Mouse (Mus musculus) hindbrain, embryonic 16.5 days (tissue): Measurements from ENCODE around the gene Tanc1. TPM values are rescaled to one million over a fixed set of nuclear protein-coding genes. Genes with fewer than 3 reads are reported as not detected.
A peak's percentile ranks its signal among the peaks of the same experiment; 100 is the strongest.

Source experiments
- ATAC-seq: fragments of 200-750 bp; cut with Nextera tagmentation; 2 replicates; pipeline ENCODE4 v1.8.0; 2017; ENCODE audit warnings: moderate TSS enrichment, moderate library complexity
- H3K27ac ChIP-seq: fragments of 300-500 bp; sonication (generic); 2 replicates; pipeline ENCODE4 v1.5.1; 2014; ENCODE audit warnings: low read depth, mild to moderate bottlenecking, control low read depth, low read length, moderate library complexity
- H3K27me3 ChIP-seq: fragments of 300-500 bp; sonication (generic); replicated peaks from 2 replicates; pipeline ENCODE4 v1.6.1; 2014; ENCODE audit warnings: low read length; ENCODE audit not compliant: control insufficient read depth, insufficient read depth
- H3K36me3 ChIP-seq: fragments of 300-500 bp; sonication (generic); 2 replicates; pipeline ENCODE4 v1.6.1; 2014; ENCODE audit warnings: mild to moderate bottlenecking, low read length, moderate library complexity, mixed read lengths; ENCODE audit not compliant: control insufficient read depth, insufficient read depth
- H3K4me1 ChIP-seq: fragments of 300-500 bp; sonication (generic); 2 replicates; pipeline ENCODE4 v1.6.1; 2014; ENCODE audit warnings: low read depth, low read length; ENCODE audit not compliant: control insufficient read depth, insufficient read depth
- H3K4me2 ChIP-seq: fragments of 300-500 bp; sonication (generic); 2 replicates; pipeline ENCODE4 v1.6.1; 2014; ENCODE audit warnings: mild to moderate bottlenecking, low read length, control low read depth, moderate library complexity
- H3K4me3 ChIP-seq: fragments of 300-500 bp; sonication (generic); 2 replicates; pipeline ENCODE4 v1.5.1; 2014; ENCODE audit warnings: mild to moderate bottlenecking, low read length, control low read depth, moderate library complexity
- H3K9ac ChIP-seq: fragments of 300-500 bp; sonication (generic); 2 replicates; pipeline ENCODE4 v1.6.1; 2014; ENCODE audit warnings: low read depth, mild to moderate bottlenecking, control low read depth, low read length, moderate library complexity
- H3K9me3 ChIP-seq: fragments of 300-500 bp; sonication (generic); 2 replicates; pipeline ENCODE4 v1.6.1; 2014; ENCODE audit warnings: mild to moderate bottlenecking, low read length, moderate library complexity; ENCODE audit not compliant: control insufficient read depth
- WGBS: fragments of 180-500 bp; shearing (Covaris S2); extraction: QIAGEN DNeasy Blood & Tissue Kit; methylation state at CpG from one replicate; pipeline ENCODE4 v1.1.7; 2014; 5-methylcytosine and 5-hydroxymethylcytosine counted together
- polyA plus RNA-seq: library from polyadenylated mRNA; unstranded; fragments of >200 nt; fragmentation: Nextera tagmentation; extraction: Ambion mirVana; gene quantifications from 2 replicates; pipeline ENCODE4 v1.2.1, GENCODE M21; 2015

Gene Tanc1
- polyA plus RNA-seq, 1 experiment from 2014 or later, result 7.4 TPM

GRCm38 (mm10) chr2:59725518-59726185, 113.8 kb downstream of the Tanc1 start:
- Histone ChIP-seq H3K4me2 (no peak overlapping the region), H3K27ac (no peak overlapping the region), H3K36me3 (no peaks in the 10 kb centered on the region), H3K9me3 (no peaks in the 10 kb centered on the region), H3K27me3 (no peaks in the 10 kb centered on the region), H3K9ac (no peak overlapping the region), H3K4me1 (no peaks in the 10 kb centered on the region; the same call in 1 of the 2 replicates), H3K4me3 (no peak overlapping the region)
- ATAC-seq, result no peak
- 62% methylated on average over 14 of the region's 14 CpGs for WGBS

- ATAC-seq, result no peak
- Histone ChIP-seq H3K9ac (no peak overlapping the region), H3K27ac (no peak overlapping the region), H3K36me3 (no peaks in the 10 kb centered on the region), H3K4me1 (peaks cover 6% of the 10 kb centered on the region), H3K9me3 (no peaks in the 10 kb centered on the region), H3K4me3 (no peak overlapping the region), H3K4me2 (no peak overlapping the region), H3K27me3 (no peaks in the 10 kb centered on the region)
- 96% methylated on average over 3 of the region's 3 CpGs for WGBS
These were observed 120.0 kb downstream of the Tanc1 start for GRCm38 (mm10) chr2:59731831-59732230.

DNA sequence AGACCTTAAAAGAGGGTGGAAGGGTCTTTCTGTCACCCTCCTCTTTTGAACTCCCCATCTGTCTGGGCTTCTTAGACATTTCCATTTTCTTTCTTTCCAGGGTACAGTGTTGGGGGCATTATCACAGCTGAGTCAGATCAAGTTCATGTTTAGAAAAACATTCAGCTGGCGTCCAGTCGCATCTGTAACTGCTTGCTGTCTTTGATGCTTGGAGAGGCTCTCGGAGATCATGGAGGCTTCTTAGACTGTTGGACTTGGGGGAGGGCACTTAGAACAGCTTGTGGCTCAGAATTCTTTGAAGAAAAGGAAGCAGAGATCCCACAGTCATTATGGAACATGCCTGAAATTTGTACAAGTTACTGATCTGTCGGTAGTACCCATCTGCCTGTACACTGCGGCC, 121.6 kb downstream of the Tanc1 start:
- H3K4me2 ChIP-seq, result no peak overlapping the region
- H3K4me3 ChIP-seq, result no peak overlapping the region
- 80% methylated on average over 5 of the region's 5 CpGs for WGBS
- H3K36me3 ChIP-seq, result no peaks in the 10 kb centered on the region
- ATAC-seq, result no peak
- H3K9me3 ChIP-seq, result no peaks in the 10 kb centered on the region
- no peaks in the 10 kb centered on the region for H3K27me3 ChIP-seq
- H3K27ac ChIP-seq, result no peak overlapping the region
- peaks cover 6% of the 10 kb centered on the region for H3K4me1 ChIP-seq
- no peak overlapping the region for H3K9ac ChIP-seq

DNA sequence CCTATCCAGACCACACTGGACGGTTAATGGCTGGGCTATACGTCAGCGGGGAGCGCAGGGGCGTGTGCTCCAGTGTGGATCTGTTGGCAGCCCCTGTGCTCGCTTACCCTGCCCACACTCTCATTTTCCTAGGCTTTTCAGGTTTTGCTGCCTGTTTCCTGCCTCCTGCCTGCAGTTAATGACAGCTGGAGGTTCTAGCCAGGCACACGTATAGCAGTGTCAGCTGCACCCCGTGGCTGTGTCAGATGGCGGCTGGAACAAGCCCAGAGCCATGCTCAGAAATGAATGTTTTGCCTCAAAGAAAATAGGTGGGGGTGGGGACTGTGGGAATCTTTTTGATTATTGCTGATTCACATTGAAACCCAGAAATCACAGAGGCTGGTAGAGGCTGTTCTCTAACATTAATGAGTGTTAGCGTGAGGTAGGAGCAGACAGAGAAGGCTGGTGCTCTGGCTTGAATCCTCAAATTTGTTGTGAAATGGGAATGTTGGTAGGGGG, 124.6 kb downstream of the Tanc1 start:
- Histone ChIP-seq H3K4me1 (peaks cover 6% of the 10 kb centered on the region), H3K9me3 (no peaks in the 10 kb centered on the region), H3K4me2 (peak overlapping the region; percentile 23), H3K27me3 (no peaks in the 10 kb centered on the region), H3K4me3 (no peak overlapping the region), H3K27ac (peak overlapping the region; percentile 62), H3K9ac (peak overlapping the region; percentile 33; the same call in 1 of the 2 replicates), H3K36me3 (no peaks in the 10 kb centered on the region)
- 30% methylated on average over 10 of the region's 10 CpGs for WGBS
- peak; percentile 87 for ATAC-seq

GRCm38 (mm10) chr2:59737368-59737767, 125.5 kb downstream of the Tanc1 start:
- H3K9me3 ChIP-seq, result no peaks in the 10 kb centered on the region
- no peak overlapping the region for H3K4me3 ChIP-seq
- H3K4me1 ChIP-seq, result peaks cover 6% of the 10 kb centered on the region
- H3K27me3 ChIP-seq, result no peaks in the 10 kb centered on the region
- 77% methylated on average over 6 of the region's 6 CpGs for WGBS
- no peaks in the 10 kb centered on the region for H3K36me3 ChIP-seq
- no peak overlapping the region; the same call in 1 of the 2 replicates for H3K27ac ChIP-seq
- no peak for ATAC-seq
- H3K4me2 ChIP-seq, result no peak overlapping the region
- H3K9ac ChIP-seq, result no peak overlapping the region

- Histone ChIP-seq H3K9me3 (no peaks in the 10 kb centered on the region), H3K4me3 (no peak overlapping the region), H3K4me1 (peaks cover 6% of the 10 kb centered on the region), H3K36me3 (no peaks in the 10 kb centered on the region), H3K27me3 (no peaks in the 10 kb centered on the region), H3K9ac (no peak overlapping the region), H3K4me2 (no peak overlapping the region), H3K27ac (no peak overlapping the region)
- no peak for ATAC-seq
- WGBS, result 77% methylated on average over 5 of the region's 5 CpGs
These were observed 126.5 kb downstream of the Tanc1 start for GRCm38 (mm10) chr2:59738356-59738755.

DNA sequence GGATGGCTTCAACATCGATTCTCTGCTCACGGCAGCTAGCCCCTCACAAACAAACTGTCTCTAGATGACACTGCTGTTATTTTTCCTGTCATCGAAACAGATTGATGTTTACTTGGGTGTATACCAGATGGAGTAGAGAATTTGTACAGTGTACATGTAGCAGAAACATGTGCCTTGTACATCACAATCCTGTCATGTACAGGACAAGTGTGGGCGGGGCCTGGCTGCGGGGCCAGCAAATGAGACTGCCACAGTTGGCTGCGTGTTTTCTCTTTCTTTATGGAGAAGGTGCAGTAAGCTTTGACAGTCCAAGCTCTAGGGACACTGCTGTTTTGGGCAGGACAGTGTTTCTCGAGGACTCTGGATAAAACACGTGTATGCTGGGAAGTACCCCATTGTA, 127.2 kb downstream of the Tanc1 start:
- peaks cover 6% of the 10 kb centered on the region for H3K4me1 ChIP-seq
- H3K4me2 ChIP-seq, result no peak overlapping the region
- H3K27ac ChIP-seq, result no peak overlapping the region
- H3K9me3 ChIP-seq, result no peaks in the 10 kb centered on the region
- H3K36me3 ChIP-seq, result no peaks in the 10 kb centered on the region
- H3K27me3 ChIP-seq, result no peaks in the 10 kb centered on the region
- no peak overlapping the region for H3K9ac ChIP-seq
- 90% methylated on average over 8 of the region's 8 CpGs for WGBS
- no peak for ATAC-seq
- no peak overlapping the region for H3K4me3 ChIP-seq

GRCm38 (mm10) chr2:59742500-59743116, 130.8 kb downstream of the Tanc1 start:
- Histone ChIP-seq H3K4me3 (no peak overlapping the region), H3K27me3 (no peaks in the 10 kb centered on the region), H3K9me3 (no peaks in the 10 kb centered on the region), H3K27ac (no peak overlapping the region), H3K4me1 (no peaks in the 10 kb centered on the region), H3K4me2 (no peak overlapping the region), H3K9ac (no peak overlapping the region), H3K36me3 (no peaks in the 10 kb centered on the region)
- 80% methylated on average over 12 of the region's 12 CpGs for WGBS
- ATAC-seq, result no peak

GRCm38 (mm10) chr2:59745428-59745827, 133.6 kb downstream of the Tanc1 start:
- Histone ChIP-seq H3K4me2 (no peak overlapping the region), H3K36me3 (no peaks in the 10 kb centered on the region), H3K27me3 (no peaks in the 10 kb centered on the region), H3K27ac (no peak overlapping the region), H3K9ac (no peak overlapping the region), H3K4me1 (no peaks in the 10 kb centered on the region), H3K4me3 (no peak overlapping the region), H3K9me3 (no peaks in the 10 kb centered on the region)
- WGBS, result 32% methylated on average over 6 of the region's 6 CpGs
- ATAC-seq, result no peak; the same call in 1 of the 2 replicates
